Mouse (Mus musculus) adrenal gland, postnatal 4 days (tissue): ENCODE results near the gene Otor. TPM values are rescaled to one million over a fixed set of nuclear protein-coding genes. Genes with fewer than 3 reads are reported as not detected.

Experiments
- DNase-seq, 2 experiments: peaks; one replicate each; pipeline ENCODE4 v3.0.0; 2021 to 2022; ENCODE audit warnings: low spot score in 2 of 2, mixed read lengths in 2 of 2
- long read RNA-seq, 2 experiments: library from polyadenylated mRNA; stranded (forward); transcript quantifications; one replicate each; pipeline ENCODE4 v2.0.0; 2021
- total RNA-seq, 2 experiments: library from RNA; stranded (reverse); gene quantifications; 2 replicates each; pipeline ENCODE4 v1.2.3; 2021

Gene Otor
- not detected for total RNA-seq
- long read RNA-seq, experiment 1, result 0 reads
- long read RNA-seq, experiment 2, result 0 reads

DNA sequence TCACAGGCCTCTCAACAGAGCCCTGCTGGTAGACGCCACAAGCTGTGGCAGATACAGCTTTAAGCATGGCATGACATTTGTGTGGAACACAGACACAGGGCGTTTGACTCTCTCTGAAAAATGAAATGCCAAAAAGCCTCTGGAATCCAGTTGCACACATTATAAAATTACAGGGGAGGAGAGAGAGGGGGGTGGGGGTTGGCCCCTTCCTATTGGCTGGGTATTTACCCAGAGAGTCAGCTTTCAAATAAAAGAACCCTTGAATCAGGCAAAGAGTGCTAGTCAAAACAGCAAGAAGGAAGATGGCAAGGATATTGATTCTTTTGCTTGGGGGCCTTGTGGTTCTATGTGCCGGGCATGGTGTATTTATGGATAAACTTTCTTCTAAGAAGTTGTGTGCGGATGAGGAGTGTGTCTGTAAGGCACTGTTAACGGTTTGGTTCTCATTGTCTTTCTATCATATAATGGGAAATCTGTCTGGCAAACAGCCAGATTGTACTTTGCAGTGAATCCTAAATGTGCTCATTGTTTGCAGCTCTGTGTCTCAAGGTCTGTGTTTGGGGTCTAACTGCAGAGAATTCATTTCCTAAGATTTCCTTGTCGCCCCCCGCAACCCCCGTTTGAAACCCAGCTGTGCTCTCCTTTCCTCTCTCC lies at the start of gene Otor:
Otor (plus strand) TSS at position 276 of the 654 bp plus-strand sequence.
- no peak for DNase-seq

DNA sequence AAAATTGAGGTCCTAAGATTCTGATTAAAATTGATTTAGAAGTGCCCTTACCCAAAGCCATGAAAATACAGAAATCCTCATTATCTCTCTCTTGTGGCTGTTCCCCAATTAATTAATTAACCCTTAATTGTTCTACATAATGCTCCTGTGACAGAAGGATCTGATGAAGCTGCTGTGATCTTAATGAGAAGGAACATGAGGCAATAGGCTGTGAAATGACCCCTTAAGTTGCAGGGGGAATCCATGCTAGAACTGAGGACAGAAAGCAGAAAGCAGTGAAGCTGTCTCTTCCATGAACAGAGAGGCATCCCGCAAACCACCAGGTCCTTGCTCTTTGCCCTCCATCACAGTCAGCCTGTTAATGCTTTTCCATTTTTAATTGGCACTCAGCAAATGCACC lies 47.0 kb upstream of the Otor start:
- no peak for DNase-seq

GRCm38 (mm10) chr2:143032378-143033255 lies 45.7 kb upstream of the Otor start:
- no peak for DNase-seq

DNA sequence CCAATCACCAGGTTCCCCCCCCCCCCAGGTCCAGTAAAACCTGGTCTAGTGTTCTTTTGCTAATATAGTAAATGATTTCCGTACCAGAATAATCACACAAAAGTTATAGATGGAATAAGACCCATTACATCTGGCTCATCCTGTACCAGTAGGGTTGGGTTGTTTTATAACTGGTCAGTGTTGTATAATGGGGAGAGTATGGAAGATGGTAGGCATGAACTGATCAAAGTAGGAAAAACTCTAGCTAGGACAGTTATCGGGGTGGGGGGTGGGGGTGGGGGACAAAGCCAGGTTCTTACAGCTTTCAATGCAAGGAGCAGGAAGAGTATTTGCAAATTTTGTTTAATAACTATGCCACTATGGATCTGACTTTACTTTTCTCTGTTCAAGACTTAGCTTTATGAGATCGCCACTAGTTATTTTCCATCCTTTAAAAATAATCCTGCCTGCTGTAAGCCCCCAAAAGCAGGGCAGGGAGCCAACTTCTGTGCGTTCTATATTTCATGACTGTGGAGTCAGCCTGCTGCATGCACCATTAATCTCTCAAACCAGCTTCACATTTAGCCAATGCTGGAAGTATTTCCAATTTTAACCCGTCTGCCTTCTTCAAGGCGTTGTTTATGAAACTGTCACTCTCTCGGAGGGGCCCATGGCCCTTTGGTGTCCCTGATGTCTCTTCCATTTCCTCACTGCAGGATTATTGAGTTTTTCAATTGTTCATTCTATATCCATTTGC lies 43.8 kb upstream of the Otor start:
- DNase-seq, result no peak

DNA sequence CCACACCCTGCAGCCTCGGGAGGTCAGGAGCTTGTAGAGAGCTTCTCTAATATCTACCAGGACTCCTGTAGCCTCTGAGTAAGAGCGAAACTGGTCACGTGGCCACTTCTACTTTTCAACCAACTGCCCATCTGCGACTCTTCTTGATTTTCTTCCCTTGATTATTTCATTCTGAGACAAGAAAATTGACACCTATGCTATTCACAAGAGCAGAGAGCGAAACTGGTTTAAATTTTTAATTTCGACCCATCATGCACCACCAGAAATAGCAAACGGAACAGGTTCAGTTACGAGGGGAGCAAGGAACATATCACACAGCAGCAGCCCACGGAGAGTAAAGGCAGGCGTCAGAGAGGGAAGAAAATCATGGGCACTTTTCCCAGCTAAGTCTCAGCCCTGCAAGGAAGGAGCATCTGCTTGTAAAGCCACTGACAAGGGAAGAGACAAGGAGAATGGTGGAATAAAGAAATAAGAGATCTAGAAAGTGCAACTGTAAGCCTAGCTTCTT lies 43.1 kb upstream of the Otor start:
- DNase-seq, result no peak

DNA sequence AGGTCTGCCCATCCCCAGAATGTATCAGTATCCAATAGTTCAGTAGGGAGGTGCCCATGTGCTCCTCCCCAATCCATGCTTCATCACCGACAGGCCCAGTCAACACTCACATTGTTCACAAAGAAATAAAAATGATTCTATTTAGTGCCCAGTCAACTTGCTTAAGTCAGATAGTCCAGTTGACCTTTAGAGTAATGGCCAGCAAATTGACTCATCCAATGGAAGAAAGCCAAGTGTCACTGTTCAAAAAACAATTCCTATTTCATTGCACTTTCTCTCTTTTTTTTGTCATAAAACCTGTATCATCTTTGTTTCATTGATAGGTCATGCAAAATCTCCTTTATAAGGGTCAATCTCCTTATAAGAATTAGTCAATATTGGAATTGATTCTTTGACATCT lies 36.7 kb upstream of the Otor start:
- DNase-seq, result no peak

GRCm38 (mm10) chr2:143055251-143055650 lies 23.0 kb upstream of the Otor start:
- DNase-seq, result no peak

DNA sequence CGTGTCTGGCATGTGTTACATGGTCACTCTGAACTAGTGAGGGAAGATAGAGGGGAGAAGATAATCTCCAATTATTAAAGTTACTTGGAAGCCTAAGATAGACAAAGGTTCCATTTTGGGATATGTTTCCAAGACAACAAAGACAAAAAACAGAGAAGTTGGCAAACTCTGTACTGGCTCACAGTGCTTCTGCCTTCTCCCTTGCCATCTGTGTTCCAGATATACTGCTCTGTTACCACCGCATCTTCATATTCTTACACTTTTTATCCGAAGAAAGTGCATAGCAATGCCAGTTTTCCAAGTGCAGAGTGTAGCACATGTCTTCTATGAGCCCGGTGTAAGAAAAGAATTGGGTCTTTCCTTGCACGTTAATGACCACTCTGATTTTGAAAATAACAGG lies 21.5 kb upstream of the Otor start:
- DNase-seq, result no peak

DNA sequence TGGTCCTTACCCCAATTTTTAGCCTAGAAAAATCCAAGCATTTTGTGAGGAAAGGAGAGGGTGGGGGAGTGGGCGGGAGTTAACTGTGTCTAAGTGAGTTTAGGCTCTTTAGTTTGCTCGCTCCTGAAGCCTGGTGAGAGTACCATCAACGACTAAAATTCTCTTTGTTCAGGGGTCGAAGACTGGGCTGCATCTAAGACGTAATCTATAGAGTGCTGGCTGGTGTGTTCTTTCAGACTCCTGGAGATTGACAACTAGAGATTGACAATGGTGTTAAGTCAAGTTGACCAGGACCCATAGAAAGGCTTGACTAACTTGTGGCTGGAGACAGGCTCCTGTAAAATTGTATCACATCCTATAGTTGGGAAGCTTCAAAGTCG lies 15.9 kb upstream of the Otor start:
- DNase-seq, result no peak

DNA sequence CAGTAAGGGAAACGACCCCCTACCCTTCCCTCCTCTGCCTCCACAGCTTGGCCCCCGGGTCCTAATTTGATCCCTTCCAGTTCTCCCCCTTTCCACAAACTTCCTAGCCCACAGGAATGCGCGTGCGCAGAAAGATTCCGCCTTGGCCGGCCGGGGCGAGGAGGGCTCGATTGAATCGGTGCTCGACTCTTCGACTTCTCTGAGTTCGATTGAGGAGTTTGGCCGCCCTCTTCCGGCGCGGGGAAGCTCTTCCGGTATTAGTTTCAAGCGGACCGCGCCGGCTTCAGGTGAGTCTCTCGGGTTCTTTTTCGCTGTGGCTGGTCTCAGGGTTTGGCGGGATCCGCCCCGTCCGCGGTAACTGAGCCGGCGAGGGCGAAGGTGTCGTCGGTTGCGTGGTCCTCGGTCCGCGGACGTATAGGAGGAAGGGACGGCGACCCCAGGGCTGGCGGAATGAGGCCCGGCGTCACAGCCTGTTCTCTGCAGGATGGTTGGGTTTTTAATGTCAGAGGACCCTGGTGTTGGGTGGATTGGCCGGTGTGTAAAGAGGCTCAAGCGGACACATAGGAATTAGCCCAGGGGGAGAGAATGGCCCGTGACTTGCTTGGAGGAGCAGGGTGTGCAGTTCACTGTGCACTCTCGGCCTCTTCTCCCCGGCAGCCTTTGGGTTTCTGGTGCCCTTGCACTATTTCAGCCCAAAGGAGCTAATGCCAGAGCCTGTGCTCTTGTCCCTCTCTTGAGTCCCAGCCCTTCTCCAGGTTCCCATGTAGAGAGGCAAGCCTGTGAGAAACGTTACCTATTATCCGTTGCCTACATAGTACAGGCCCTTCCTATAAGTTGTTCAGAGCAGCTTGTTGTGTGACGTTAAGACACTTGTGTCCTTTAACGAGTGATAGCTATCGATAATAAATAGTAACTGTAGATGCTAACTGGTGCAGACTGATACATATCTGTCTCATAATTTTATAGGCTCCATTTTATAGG lies 15.2 kb upstream of the Otor start, which contains the start of gene Snrpb2:
Snrpb2 (plus strand) TSS at position 228 of the 981 bp plus-strand sequence.
- DNase-seq, result peak; percentile 82 to 85

- DNase-seq, result no peak
These were observed 12.4 kb upstream of the Otor start for GRCm38 (mm10) chr2:143065914-143066313.

- no peak for DNase-seq
These were observed 3.4 kb downstream of the Otor start for GRCm38 (mm10) chr2:143081693-143082092.

DNA sequence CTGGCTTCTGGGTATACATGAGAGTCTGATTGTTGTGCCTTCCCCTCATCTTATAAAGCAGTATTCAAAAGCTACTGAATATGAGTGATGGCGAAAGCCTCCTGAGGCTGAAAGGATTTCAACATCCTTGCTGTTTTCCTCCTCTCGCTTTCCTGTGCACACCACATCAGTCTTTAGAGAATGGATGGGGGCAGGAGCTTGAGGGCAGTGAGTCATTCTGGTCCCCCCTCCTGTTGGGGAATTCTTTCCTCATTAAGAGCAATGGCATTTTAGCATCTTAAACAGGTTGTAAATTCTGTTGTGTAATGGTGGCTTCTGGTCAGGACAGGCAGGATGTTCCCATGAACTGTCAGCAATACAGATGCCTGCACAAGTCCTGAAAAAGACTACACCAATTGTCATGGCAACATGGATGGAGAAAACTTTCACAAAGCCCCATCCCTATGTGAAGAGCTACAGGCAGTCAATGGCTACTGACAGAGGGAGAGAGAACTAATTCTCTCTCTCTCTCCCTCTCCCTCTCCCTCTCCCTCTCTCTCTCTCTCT lies 6.7 kb downstream of the Otor start:
- DNase-seq, result no peak

DNA sequence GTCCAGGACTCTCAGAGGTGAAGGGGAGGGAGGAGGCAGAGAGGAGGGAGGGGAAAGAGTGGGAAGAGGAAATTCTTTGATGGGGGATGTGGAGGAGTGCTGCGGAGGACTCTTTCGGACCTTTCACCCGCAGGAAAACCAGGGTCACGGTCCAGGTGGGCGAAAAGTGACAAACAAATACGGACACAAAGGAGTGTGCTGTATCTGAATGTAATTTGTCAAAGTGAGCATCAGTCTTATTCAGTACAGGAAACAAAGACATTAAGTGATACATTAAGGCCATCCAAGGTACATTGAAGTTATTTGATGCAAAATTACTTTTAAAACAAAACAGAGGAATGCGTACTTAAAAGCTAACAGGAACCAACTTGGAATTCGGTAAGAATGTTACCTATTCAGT lies 11.6 kb downstream of the Otor start:
- DNase-seq, result no peak

DNA sequence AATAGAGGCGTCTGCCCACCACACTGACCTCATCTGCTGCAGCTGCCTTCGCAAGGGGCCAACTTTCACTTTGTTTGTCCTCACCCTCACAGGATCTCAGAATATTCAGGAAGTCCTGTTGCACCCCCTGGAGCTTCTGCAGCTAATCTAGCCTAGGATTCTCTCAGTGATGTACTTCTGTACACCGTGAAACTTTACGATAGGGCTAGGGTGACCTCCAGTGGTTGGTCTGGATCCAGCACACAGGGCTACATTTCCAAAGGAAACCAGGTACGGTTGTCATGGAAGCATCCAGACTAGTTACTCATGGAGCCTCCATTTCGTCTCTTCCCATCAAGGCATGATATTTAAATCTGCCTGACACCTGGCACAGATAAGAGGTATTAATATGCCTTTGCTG lies 15.5 kb downstream of the Otor start:
- DNase-seq, result peak in 1 of 2 experiments; percentile 6

GRCm38 (mm10) chr2:143094761-143095160 lies 16.5 kb downstream of the Otor start:
- DNase-seq, result no peak

DNA sequence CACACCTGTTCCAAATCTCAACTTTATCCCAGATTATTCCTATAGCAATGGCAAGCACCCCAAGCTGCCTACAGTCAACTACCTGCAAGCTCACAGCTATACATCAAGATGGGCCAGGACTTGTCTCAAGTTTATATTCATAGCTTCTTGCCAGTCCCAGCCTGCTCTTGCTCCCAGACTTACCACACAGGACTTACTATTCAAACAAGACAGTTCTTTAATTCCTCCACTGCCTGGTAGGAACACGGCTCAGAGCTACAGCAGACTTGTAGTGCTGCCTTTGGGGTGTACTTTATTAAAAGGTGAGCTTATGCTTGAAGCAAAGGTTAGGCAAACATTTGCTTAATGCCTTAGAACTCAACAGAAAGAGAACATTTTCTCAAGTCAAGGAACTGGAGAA lies 18.9 kb downstream of the Otor start:
- no peak for DNase-seq

DNA sequence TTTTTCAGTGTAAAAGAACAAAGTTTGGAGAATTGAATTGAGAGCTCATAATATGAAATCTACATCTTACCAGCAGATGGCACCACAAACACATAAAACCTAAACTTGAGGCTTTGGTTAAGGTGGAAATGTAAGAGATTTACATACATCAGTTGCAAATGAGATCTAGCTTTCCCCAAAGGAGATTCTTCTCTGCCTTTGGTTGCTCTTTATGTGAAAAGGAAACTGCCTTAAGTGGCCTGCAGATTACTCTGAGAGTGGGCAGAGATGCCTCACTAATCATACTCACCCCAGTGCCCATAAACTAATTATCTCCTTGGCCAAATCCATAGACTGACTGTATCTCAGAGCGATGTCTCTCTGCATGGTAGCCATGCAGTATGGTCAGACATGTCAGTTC lies 35.6 kb downstream of the Otor start:
- no peak for DNase-seq

GRCm38 (mm10) chr2:143114716-143115115 lies 36.4 kb downstream of the Otor start:
- no peak for DNase-seq

DNA sequence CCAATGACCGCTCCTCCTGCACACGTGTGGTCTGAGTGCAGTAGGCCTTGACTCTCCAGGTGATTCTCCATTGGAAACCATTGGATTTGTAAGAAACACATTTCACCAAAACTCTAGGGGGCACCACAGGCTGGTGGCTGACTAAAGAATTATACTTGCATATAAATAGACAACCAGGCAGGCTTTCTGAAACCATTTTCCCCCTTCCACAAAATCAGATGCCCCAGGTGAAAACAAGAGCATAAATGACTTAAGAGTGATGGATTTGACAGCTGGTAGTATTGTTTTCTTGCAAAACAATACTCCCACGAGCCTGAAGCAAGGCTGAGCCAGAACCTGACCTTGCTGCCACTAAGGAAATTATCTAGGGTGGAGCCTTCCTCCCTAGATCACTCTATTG lies 39.2 kb downstream of the Otor start:
- DNase-seq, result no peak
